Mouse (Mus musculus): ENCODE data around the gene Utp11. TPM values are rescaled to one million over a fixed set of nuclear protein-coding genes. Genes with fewer than 3 reads are reported as not detected.

Utp11 gene
- total RNA-seq, 2 experiments from 2014 or later = 11.6 to 12.0 TPM

GRCm38 (mm10) chr4:124675037-124675436 lies 18.4 kb downstream of the Utp11 start:
- intact Hi-C loops (cut with DNase I) = loop anchor here (2.0 to 5.0 kb wide), 3 partner anchors 446 to 733 kb away; no protein-coding TSS in a partner anchor
- DNase-seq = peak; percentile 71 to 76

- intact Hi-C loops (cut with DNase I) = loop anchor here (2.0 to 5.0 kb wide), 3 partner anchors 446 to 732 kb away; no protein-coding TSS in a partner anchor
- no peak for DNase-seq
Measured at GRCm38 (mm10) chr4:124674334-124675032, 18.9 kb downstream of the Utp11 start.

- intact Hi-C loops (cut with DNase I) = no loop called here
- DNase-seq = no peak
Measured at GRCm38 (mm10) chr4:124672347-124673320, 20.8 kb downstream of the Utp11 start.

- DNase-seq = no peak
- intact Hi-C loops (cut with DNase I) = no loop called here
Measured at GRCm38 (mm10) chr4:124671583-124671982, 21.8 kb downstream of the Utp11 start.

GRCm38 (mm10) chr4:124670232-124670631 lies 23.2 kb downstream of the Utp11 start:
- no peak for DNase-seq
- intact Hi-C loops (cut with DNase I) = no loop called here

GRCm38 (mm10) chr4:124668078-124668477 lies 25.3 kb downstream of the Utp11 start:
- intact Hi-C loops (cut with DNase I) = no loop called here
- DNase-seq = no peak

GRCm38 (mm10) chr4:124667476-124668033 lies 25.8 kb downstream of the Utp11 start:
- no peak for DNase-seq
- intact Hi-C loops (cut with DNase I) = no loop called here

GRCm38 (mm10) chr4:124664604-124665003 lies 28.8 kb downstream of the Utp11 start:
- intact Hi-C loops (cut with DNase I) = loop anchor here (5.0 kb wide), 1 partner anchor 707 kb away; no protein-coding TSS in a partner anchor
- DNase-seq = no peak

GRCm38 (mm10) chr4:124664185-124664584 lies 29.2 kb downstream of the Utp11 start:
- no peak for DNase-seq
- intact Hi-C loops (cut with DNase I) = loop anchor here (5.0 kb wide), 1 partner anchor 707 kb away; no protein-coding TSS in a partner anchor

GRCm38 (mm10) chr4:124663034-124663433 lies 30.4 kb downstream of the Utp11 start:
- intact Hi-C loops (cut with DNase I) = loop anchor here (5.0 kb wide), 1 partner anchor 706 kb away; no protein-coding TSS in a partner anchor
- no peak for DNase-seq

- intact Hi-C loops (cut with DNase I) = loop anchor here (5.0 kb wide), 1 partner anchor 703 kb away; no protein-coding TSS in a partner anchor
- no peak for DNase-seq
Measured at GRCm38 (mm10) chr4:124660603-124661002, 32.8 kb downstream of the Utp11 start.

GRCm38 (mm10) chr4:124659251-124660217 lies 33.9 kb downstream of the Utp11 start:
- peak in 1 of 2 experiments; percentile 14 for DNase-seq
- intact Hi-C loops (cut with DNase I) = loop anchor here (5.0 kb wide), 2 partner anchors 432 to 702 kb away; no protein-coding TSS in a partner anchor

GRCm38 (mm10) chr4:124658412-124658851 lies 35.0 kb downstream of the Utp11 start:
- intact Hi-C loops (cut with DNase I) = loop anchor here (5.0 kb wide), 1 partner anchor 431 kb away; no protein-coding TSS in a partner anchor
- no peak for DNase-seq

GRCm38 (mm10) chr4:124657781-124658180 lies 35.6 kb downstream of the Utp11 start:
- intact Hi-C loops (cut with DNase I) = loop anchor here (5.0 kb wide), 1 partner anchor 430 kb away; no protein-coding TSS in a partner anchor

GRCm38 (mm10) chr4:124656854-124657650 lies 36.3 kb downstream of the Utp11 start:
- DNase-seq = peak; percentile 79 to 87
- intact Hi-C loops (cut with DNase I) = loop anchor here (5.0 kb wide), 1 partner anchor 430 kb away; no protein-coding TSS in a partner anchor

More at GRCm38 (mm10) chr4:124657781-124658180, 35.6 kb downstream of the Utp11 start:
- no peak for DNase-seq

GRCm38 (mm10) chr4:124656518-124656853 lies 36.9 kb downstream of the Utp11 start, which contains the start of gene Pou3f1:
TSS of gene Pou3f1 (plus strand) at chr4:124656807.
- intact Hi-C loops (cut with DNase I) = loop anchor here (5.0 kb wide), 1 partner anchor 429 kb away; no protein-coding TSS in a partner anchor
- DNase-seq = no peak

- no peak for DNase-seq
- intact Hi-C loops (cut with DNase I) = no loop called here
Measured at GRCm38 (mm10) chr4:124652886-124653285, 40.5 kb downstream of the Utp11 start.

GRCm38 (mm10) chr4:124647909-124648308 lies 45.5 kb downstream of the Utp11 start:
- no peak for DNase-seq
- intact Hi-C loops (cut with DNase I) = no loop called here

All from heart, postnatal 14 days (tissue).